Mouse (Mus musculus): Measurements from ENCODE around the gene Pum2.

DNA sequence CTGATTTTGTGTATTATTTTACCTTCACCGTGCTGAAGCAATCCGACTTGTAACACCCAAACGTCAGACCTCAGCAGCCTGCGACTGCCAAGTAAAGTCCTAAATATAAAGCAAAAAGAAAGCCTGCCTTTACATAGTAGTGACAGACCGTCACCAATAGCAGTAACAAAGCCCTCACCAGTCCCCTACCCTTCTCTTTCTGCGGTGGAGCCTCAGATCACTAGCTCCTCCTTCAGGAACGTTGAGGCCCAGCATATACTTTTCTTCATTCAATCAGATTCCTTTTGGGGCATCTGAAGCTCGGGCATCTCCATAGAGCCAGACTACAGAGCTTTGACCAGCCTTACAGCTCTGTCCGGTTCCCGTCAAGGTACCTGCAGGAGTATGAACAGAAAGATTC lies 16.8 kb upstream of the Pum2 start:
- TF ChIP-seq CTCF (IDR thresholded peaks at IDR 0.05; ENCODE audit: control insufficient read depth, insufficient read depth, insufficient read length) (no peak), FOSL1 (IDR thresholded peaks at IDR 0.05; ENCODE audit: insufficient read depth, low read length, poor library complexity, severe bottlenecking) (no peak), MAX (IDR thresholded peaks at IDR 0.05) (no peak)
